Mouse (Mus musculus): ENCODE results near the gene Crtc1. TPM values are rescaled to one million over a fixed set of nuclear protein-coding genes. Genes with fewer than 3 reads are reported as not detected.

The Crtc1 gene
- polyA plus RNA-seq, 1 experiment, result 20.4 TPM

GRCm38 (mm10) chr8:70361484-70362032 is 77.8 kb downstream of the Crtc1 start:
- Histone ChIP-seq H3K4me1 (ENCODE audit: control insufficient read depth, insufficient read depth, low read length) (no peaks in the 10 kb centered on the region), H3K4me3 (replicated peaks; ENCODE audit: extremely low read depth, low read depth, low read length) (no peak overlapping the region)
- 72% methylated on average over 10 of the region's 10 CpGs for WGBS
- TF ChIP-seq CTCF (IDR thresholded peaks at IDR 0.05; ENCODE audit: insufficient read depth, low read length), result no peak
- TF ChIP-seq POLR2A (IDR thresholded peaks at IDR 0.05; ENCODE audit: borderline replicate concordance, extremely low read depth, low read depth, low read length), result no peak
- no peak for DNase-seq

GRCm38 (mm10) chr8:70360769-70361168 is 78.6 kb downstream of the Crtc1 start:
- DNase-seq, result no peak
- TF ChIP-seq CTCF (IDR thresholded peaks at IDR 0.05; ENCODE audit: insufficient read depth, low read length) (peak; percentile 23; the same call in 1 of the 2 replicates), POLR2A (IDR thresholded peaks at IDR 0.05; ENCODE audit: borderline replicate concordance, extremely low read depth, low read depth, low read length) (no peak)

GRCm38 (mm10) chr8:70359411-70359810 is 80.0 kb downstream of the Crtc1 start:
- TF ChIP-seq POLR2A (IDR thresholded peaks at IDR 0.05; ENCODE audit: borderline replicate concordance, extremely low read depth, low read depth, low read length), result no peak
- no peak overlapping the region for H3K4me3 ChIP-seq (replicated peaks; ENCODE audit: extremely low read depth, low read depth, low read length)
- DNase-seq, result no peak
- 24% methylated on average over 3 of the region's 3 CpGs for WGBS
- H3K4me1 ChIP-seq (ENCODE audit: control insufficient read depth, insufficient read depth, low read length), result no peaks in the 10 kb centered on the region

More at GRCm38 (mm10) chr8:70360769-70361168, 78.6 kb downstream of the Crtc1 start:
- 40% methylated on average over 4 of the region's 4 CpGs for WGBS
- Histone ChIP-seq H3K4me3 (replicated peaks; ENCODE audit: extremely low read depth, low read depth, low read length) (no peak overlapping the region), H3K4me1 (ENCODE audit: control insufficient read depth, insufficient read depth, low read length) (no peaks in the 10 kb centered on the region)

- TF ChIP-seq CTCF (IDR thresholded peaks at IDR 0.05; ENCODE audit: insufficient read depth, low read length), result no peak
- no peak for TF ChIP-seq POLR2A (IDR thresholded peaks at IDR 0.05; ENCODE audit: borderline replicate concordance, extremely low read depth, low read depth, low read length)
- H3K4me3 ChIP-seq (replicated peaks; ENCODE audit: extremely low read depth, low read depth, low read length), result no peak overlapping the region
- WGBS, result 87% methylated on average over 1 of the region's 1 CpGs
- DNase-seq, result no peak
- H3K4me1 ChIP-seq (ENCODE audit: control insufficient read depth, insufficient read depth, low read length), result peaks cover 8% of the 10 kb centered on the region
These were observed 83.3 kb downstream of the Crtc1 start for GRCm38 (mm10) chr8:70356111-70356510.

GRCm38 (mm10) chr8:70354004-70354403 is 85.4 kb downstream of the Crtc1 start:
- Histone ChIP-seq H3K4me1 (ENCODE audit: control insufficient read depth, insufficient read depth, low read length) (peaks cover 16% of the 10 kb centered on the region), H3K4me3 (replicated peaks; ENCODE audit: extremely low read depth, low read depth, low read length) (no peak overlapping the region)
- WGBS, result 39% methylated on average over 4 of the region's 4 CpGs
- DNase-seq, result no peak
- no peak for TF ChIP-seq POLR2A (IDR thresholded peaks at IDR 0.05; ENCODE audit: borderline replicate concordance, extremely low read depth, low read depth, low read length)
- no peak for TF ChIP-seq CTCF (IDR thresholded peaks at IDR 0.05; ENCODE audit: insufficient read depth, low read length)

GRCm38 (mm10) chr8:70353194-70353817 is 86.1 kb downstream of the Crtc1 start, which contains the start of gene Upf1:
Gene Upf1 (minus strand): TSS chr8:70353278.
- peak within 1 kb of the TSS; percentile 88 for H3K4me3 ChIP-seq (replicated peaks; ENCODE audit: extremely low read depth, low read depth, low read length)
- under 1% methylated on average over 69 of the region's 69 CpGs for WGBS
- peak; percentile 99 for DNase-seq
- TF ChIP-seq CTCF (IDR thresholded peaks at IDR 0.05; ENCODE audit: insufficient read depth, low read length) (no peak), POLR2A (IDR thresholded peaks at IDR 0.05; ENCODE audit: borderline replicate concordance, extremely low read depth, low read depth, low read length) (peak; percentile 85; the same call in 1 of the 2 replicates)
- peaks cover 22% of the 10 kb centered on the region for H3K4me1 ChIP-seq (ENCODE audit: control insufficient read depth, insufficient read depth, low read length)

- WGBS, result under 1% methylated on average over 63 of the region's 64 CpGs
- no peak for DNase-seq
- no peak for TF ChIP-seq CTCF (IDR thresholded peaks at IDR 0.05; ENCODE audit: insufficient read depth, low read length)
These were observed 86.7 kb downstream of the Crtc1 start for GRCm38 (mm10) chr8:70352657-70353151.

GRCm38 (mm10) chr8:70352000-70352384 is 87.4 kb downstream of the Crtc1 start:
- Histone ChIP-seq H3K4me3 (replicated peaks; ENCODE audit: extremely low read depth, low read depth, low read length) (peak overlapping the region; percentile 88), H3K4me1 (ENCODE audit: control insufficient read depth, insufficient read depth, low read length) (peaks cover 27% of the 10 kb centered on the region)
- DNase-seq, result no peak
- no peak for TF ChIP-seq CTCF (IDR thresholded peaks at IDR 0.05; ENCODE audit: insufficient read depth, low read length)
- no peak for TF ChIP-seq POLR2A (IDR thresholded peaks at IDR 0.05; ENCODE audit: borderline replicate concordance, extremely low read depth, low read depth, low read length)
- WGBS, result 13% methylated on average over 3 of the region's 3 CpGs

More at GRCm38 (mm10) chr8:70352657-70353151, 86.7 kb downstream of the Crtc1 start:
- Histone ChIP-seq H3K4me1 (ENCODE audit: control insufficient read depth, insufficient read depth, low read length) (peaks cover 24% of the 10 kb centered on the region), H3K4me3 (replicated peaks; ENCODE audit: extremely low read depth, low read depth, low read length) (peak overlapping the region; percentile 88)

- no peak for TF ChIP-seq POLR2A (IDR thresholded peaks at IDR 0.05; ENCODE audit: borderline replicate concordance, extremely low read depth, low read depth, low read length)
- no peak for TF ChIP-seq CTCF (IDR thresholded peaks at IDR 0.05; ENCODE audit: insufficient read depth, low read length)
- WGBS, result 34% methylated on average over 15 of the region's 15 CpGs
- H3K4me3 ChIP-seq (replicated peaks; ENCODE audit: extremely low read depth, low read depth, low read length), result peak overlapping the region; percentile 88
- DNase-seq, result no peak
- peaks cover 27% of the 10 kb centered on the region for H3K4me1 ChIP-seq (ENCODE audit: control insufficient read depth, insufficient read depth, low read length)
These were observed 88.1 kb downstream of the Crtc1 start for GRCm38 (mm10) chr8:70351035-70351999.
